Mouse (Mus musculus) megakaryocyte, embryonic 14.5 days (primary cell): ENCODE measurements around the gene Polrmt.

Experiments
- FLI1 ChIP-seq: IDR thresholded peaks from 2 replicates; pipeline ENCODE4 v1.6.1; 2012; ENCODE audit warnings: low read length, inconsistent platforms, mixed read lengths
- GATA1 ChIP-seq: IDR thresholded peaks from 3 replicates; pipeline ENCODE4 v1.6.1; 2012; ENCODE audit warnings: mixed read lengths, low read length, inconsistent platforms, borderline replicate concordance

- TF ChIP-seq GATA1 (no peak), FLI1 (no peak)
Observed at GRCm38 (mm10) chr10:79794491-79794931, 48.1 kb upstream of the Polrmt start.
